Mouse (Mus musculus): Measurements from ENCODE around the gene Elmo1. TPM values are rescaled to one million over a fixed set of nuclear protein-coding genes. Genes with fewer than 3 reads are reported as not detected.

The Elmo1 gene
- total and polyA plus RNA-seq, 3 experiments = 23.1 to 50.2 (median 32.2) TPM

DNA sequence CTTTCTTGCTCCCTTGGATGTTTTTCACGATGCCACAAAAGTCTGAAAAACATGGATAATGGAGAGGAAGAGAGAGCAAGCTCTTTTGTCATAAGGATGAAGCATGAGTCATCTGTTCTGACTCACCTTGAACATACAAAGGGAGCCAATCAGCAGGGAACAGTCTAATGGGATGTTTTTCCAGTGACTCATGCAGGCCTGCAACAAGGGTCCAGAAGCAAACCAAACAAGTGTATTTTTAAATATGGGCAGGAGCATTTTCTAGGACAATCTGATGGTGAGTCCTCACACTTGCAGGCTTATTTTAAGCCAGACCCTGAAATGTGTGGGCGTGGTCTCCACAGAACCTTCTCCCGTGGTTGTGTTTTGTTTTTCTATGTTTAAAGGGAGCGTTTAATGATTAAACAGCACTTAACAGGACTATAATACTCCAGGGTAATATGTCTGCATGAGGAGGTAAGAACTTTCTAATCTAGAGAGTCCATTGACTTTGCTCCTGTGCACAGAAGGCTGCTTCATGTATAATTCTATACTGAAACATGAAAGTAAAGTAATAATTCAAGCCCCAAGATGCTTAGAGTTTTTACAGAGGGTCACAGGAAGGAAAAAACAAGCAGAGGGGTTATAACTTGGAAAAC lies 342.9 kb downstream of the Elmo1 start:
- in situ Hi-C loops (cut with MboI; ENCODE audit: low pct_ligation_motif_present, low pct_unique_long_range_greater_than_20kb, low sequenced_read_pairs) (no loop called here), dilution Hi-C loops (cut with MboI; ENCODE audit: extremely low pct_ligation_motif_present, extremely low pct_unique_long_range_greater_than_20kb, low sequenced_read_pairs) (no loop called here)
- Histone ChIP-seq H3K4me2 (ENCODE audit: insufficient read depth, low read depth, poor library complexity, severe bottlenecking) (no peak overlapping the region), H3K4me3 (replicated peaks in 1 of 3; ENCODE audit: low read depth in 2 of 3, low read length in 2 of 3, poor library complexity in 1 of 3) (no peak overlapping the region), H3K9ac (ENCODE audit: insufficient read depth, low read depth) (no peak overlapping the region), H3K79me2 (replicated peaks; ENCODE audit: control insufficient read depth, extremely low read depth, insufficient read depth, poor library complexity, severe bottlenecking) (no peaks in the 10 kb centered on the region), H3K9me3 (replicated peaks; ENCODE audit: low read length) (no peaks in the 10 kb centered on the region), H3K27me3 (replicated peaks) (no peaks in the 10 kb centered on the region), H3K27ac (ENCODE audit: insufficient read depth, low read depth) (no peak overlapping the region), H3K4me1 (ENCODE audit: control insufficient read depth in 1 of 2, insufficient read depth in 2 of 2) (peaks cover 5 to 42% of the 10 kb centered on the region in 2 experiments), H3K36me3 (replicated peaks in 1 of 2; ENCODE audit: control insufficient read depth in 1 of 2, insufficient read depth in 1 of 2, low read length in 1 of 2) (peaks cover 10 to 52% of the 10 kb centered on the region in 2 experiments)
- TF ChIP-seq SIN3A (IDR thresholded peaks at IDR 0.05; ENCODE audit: low read length) = no peak
- no peak for TF ChIP-seq MAZ (IDR thresholded peaks at IDR 0.05; ENCODE audit: low read depth, low read length)
- TF ChIP-seq GABPA (IDR thresholded peaks at IDR 0.05; ENCODE audit: insufficient replicate concordance, low read depth, low read length) = no peak
- no peak for TF ChIP-seq HCFC1 (IDR thresholded peaks at IDR 0.05; ENCODE audit: low read depth, low read length)
- TF ChIP-seq TBP (conservative IDR thresholded peaks at IDR 0.05; ENCODE audit: low read depth, low read length) = no peak
- TF ChIP-seq MXI1 (IDR thresholded peaks at IDR 0.05; ENCODE audit: low read depth, low read length) = no peak
- no peak for TF ChIP-seq PAX5 (IDR thresholded peaks at IDR 0.05; ENCODE audit: low read length)
- no peak for TF ChIP-seq POLR2A (IDR thresholded peaks at IDR 0.05; ENCODE audit: low read depth, low read length)
- no peak for TF ChIP-seq KAT2A (IDR thresholded peaks at IDR 0.05; ENCODE audit: insufficient replicate concordance, low read length)
- no peak for TF ChIP-seq IRF4 (IDR thresholded peaks at IDR 0.05; ENCODE audit: low read depth, low read length)
- TF ChIP-seq ZMIZ1 (IDR thresholded peaks at IDR 0.05; ENCODE audit: low read depth, low read length) = no peak
- no peak for DNase-seq (ENCODE audit: extremely low read depth)

DNA sequence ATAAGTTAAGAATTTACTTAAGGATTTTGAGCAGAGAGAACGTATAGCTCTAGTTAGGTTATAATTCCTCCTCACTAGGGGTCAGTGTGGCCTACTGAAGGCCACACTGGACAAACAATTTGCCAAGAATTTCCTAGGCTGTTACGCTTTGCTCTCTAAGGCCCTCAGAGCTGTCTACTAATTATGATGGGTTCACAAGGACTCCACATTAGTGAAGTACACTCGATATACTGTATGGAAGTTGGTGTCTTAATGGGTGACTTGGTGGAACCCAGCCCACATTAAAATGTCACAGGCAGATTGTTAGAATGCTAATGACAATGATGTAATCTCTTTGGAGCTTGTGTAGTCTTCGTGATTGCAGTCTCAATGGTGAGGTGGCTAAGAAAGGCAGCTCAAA lies 343.7 kb downstream of the Elmo1 start:
- dilution Hi-C loops (cut with MboI; ENCODE audit: extremely low pct_ligation_motif_present, extremely low pct_unique_long_range_greater_than_20kb, low sequenced_read_pairs) = no loop called here
- no peak overlapping the region for H3K27ac ChIP-seq (ENCODE audit: insufficient read depth, low read depth)
- in situ Hi-C loops (cut with MboI; ENCODE audit: low pct_ligation_motif_present, low pct_unique_long_range_greater_than_20kb, low sequenced_read_pairs) = no loop called here
- no peak for DNase-seq (ENCODE audit: extremely low read depth)
- H3K4me3 ChIP-seq (replicated peaks in 1 of 3; ENCODE audit: low read depth in 2 of 3, low read length in 2 of 3, poor library complexity in 1 of 3) = no peak overlapping the region
- H3K36me3 ChIP-seq (replicated peaks in 1 of 2; ENCODE audit: control insufficient read depth in 1 of 2, insufficient read depth in 1 of 2, low read length in 1 of 2) = peaks cover 10 to 52% of the 10 kb centered on the region in 2 experiments
- peaks cover 2 to 35% of the 10 kb centered on the region in 2 experiments; a peak in 3 of 4 replicates for H3K4me1 ChIP-seq (ENCODE audit: control insufficient read depth in 1 of 2, insufficient read depth in 2 of 2)
- no peak overlapping the region for H3K9ac ChIP-seq (ENCODE audit: insufficient read depth, low read depth)
- no peaks in the 10 kb centered on the region for H3K27me3 ChIP-seq (replicated peaks)
- TF ChIP-seq SMC3 (IDR thresholded peaks at IDR 0.05; ENCODE audit: low read depth, low read length) (no peak), USF1 (IDR thresholded peaks at IDR 0.05; ENCODE audit: low read depth, low read length) (no peak), NELFE (IDR thresholded peaks at IDR 0.05; ENCODE audit: low read depth, low read length) (no peak), MXI1 (IDR thresholded peaks at IDR 0.05; ENCODE audit: low read depth, low read length) (no peak), SIN3A (IDR thresholded peaks at IDR 0.05; ENCODE audit: low read length) (no peak), ZKSCAN1 (IDR thresholded peaks at IDR 0.05; ENCODE audit: borderline replicate concordance, low read depth, low read length) (no peak), MYC (IDR thresholded peaks at IDR 0.05; ENCODE audit: low read depth, low read length) (no peak), ZMIZ1 (IDR thresholded peaks at IDR 0.05; ENCODE audit: low read depth, low read length) (no peak), MAX (IDR thresholded peaks at IDR 0.05; ENCODE audit: low read length) (no peak), BHLHE40 (IDR thresholded peaks at IDR 0.05; ENCODE audit: low read depth, low read length) (no peak), CHD2 (IDR thresholded peaks at IDR 0.05; ENCODE audit: low read length) (no peak), PAX5 (IDR thresholded peaks at IDR 0.05; ENCODE audit: low read length) (no peak), TBP (conservative IDR thresholded peaks at IDR 0.05; ENCODE audit: low read depth, low read length) (no peak), HCFC1 (IDR thresholded peaks at IDR 0.05; ENCODE audit: low read depth, low read length) (no peak), IRF4 (IDR thresholded peaks at IDR 0.05; ENCODE audit: low read depth, low read length) (no peak), ZNF384 (IDR thresholded peaks at IDR 0.05; ENCODE audit: low read depth, low read length) (no peak), CHD1 (IDR thresholded peaks at IDR 0.05; ENCODE audit: low read depth, low read length) (no peak)
- no peak overlapping the region for H3K4me2 ChIP-seq (ENCODE audit: insufficient read depth, low read depth, poor library complexity, severe bottlenecking)
- H3K9me3 ChIP-seq (replicated peaks; ENCODE audit: low read length) = no peaks in the 10 kb centered on the region
- no peaks in the 10 kb centered on the region for H3K79me2 ChIP-seq (replicated peaks; ENCODE audit: control insufficient read depth, extremely low read depth, insufficient read depth, poor library complexity, severe bottlenecking)
